Mouse (Mus musculus) hematopoietic stem cell, adult 5-6 weeks (primary cell): Measurements from ENCODE around the gene Pkmyt1. TPM values are rescaled to one million over a fixed set of nuclear protein-coding genes. Genes with fewer than 3 reads are reported as not detected.

Source experiments
- ATAC-seq, 2 experiments: fragments of 125-278 bp in 1 of 2; replicated peaks in 1 of 2; 2 replicates each; pipeline ENCODE4 v1.8.0; 2016 to 2017; ENCODE audit warnings: inconsistent platforms in 2 of 2, mild to moderate bottlenecking in 2 of 2, moderate number of reproducible peaks in 2 of 2, low read depth in 1 of 2, moderate TSS enrichment in 1 of 2; ENCODE audit not compliant: low FRiP score in 2 of 2, poor library complexity in 2 of 2, severe bottlenecking in 2 of 2, insufficient read depth in 1 of 2, low TSS enrichment in 1 of 2
- total RNA-seq: library from RNA; stranded (forward); fragments of 172-1452, 232-1000 nt; gene quantifications from 2 replicates; pipeline ENCODE4 v1.2.3, GENCODE M21; 2017

Pkmyt1 gene
- 13.9 and 14.3 TPM in 2 replicates for total RNA-seq

DNA sequence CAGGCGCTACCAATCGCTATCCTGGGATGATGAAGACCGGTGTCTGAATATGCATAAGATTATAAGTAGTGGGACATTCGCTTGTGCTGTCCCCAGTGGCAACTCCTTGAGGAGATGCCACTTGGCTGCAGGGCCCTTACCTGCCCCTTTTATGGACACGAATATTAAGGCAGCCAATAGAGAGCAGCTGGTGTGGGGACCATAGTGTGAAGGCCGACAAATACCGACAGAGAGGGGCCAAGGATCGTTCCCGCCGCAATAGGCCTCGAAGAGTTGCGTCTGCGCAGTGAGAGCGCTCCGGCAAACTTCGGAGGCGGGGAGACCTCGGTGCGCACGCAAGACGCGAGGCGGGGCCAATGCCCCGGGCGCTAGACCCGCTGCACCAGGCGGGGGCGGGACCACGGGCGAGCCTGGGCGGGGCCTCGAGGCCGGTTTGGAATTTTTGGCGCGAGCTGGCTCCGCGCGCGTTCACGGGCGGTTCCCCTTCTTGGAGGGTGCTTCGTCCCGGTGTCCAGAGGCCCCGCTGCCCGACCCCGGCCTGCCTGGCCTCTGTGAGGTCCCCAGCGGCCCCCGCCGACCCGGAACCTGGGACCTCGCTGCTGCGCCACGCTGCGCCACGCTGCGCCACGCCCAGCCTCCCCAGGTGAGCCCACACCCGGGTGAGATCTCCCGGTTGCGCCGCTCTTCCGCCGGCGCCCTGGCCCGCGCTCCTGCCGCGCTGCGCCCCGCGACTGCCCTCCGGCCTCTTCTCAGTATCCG lies at the start of gene Pkmyt1:
Gene Pkmyt1, plus strand, starts transcription at position 338 of the 759 bp plus-strand sequence.
- peak; percentile 87 to 88 for ATAC-seq

DNA sequence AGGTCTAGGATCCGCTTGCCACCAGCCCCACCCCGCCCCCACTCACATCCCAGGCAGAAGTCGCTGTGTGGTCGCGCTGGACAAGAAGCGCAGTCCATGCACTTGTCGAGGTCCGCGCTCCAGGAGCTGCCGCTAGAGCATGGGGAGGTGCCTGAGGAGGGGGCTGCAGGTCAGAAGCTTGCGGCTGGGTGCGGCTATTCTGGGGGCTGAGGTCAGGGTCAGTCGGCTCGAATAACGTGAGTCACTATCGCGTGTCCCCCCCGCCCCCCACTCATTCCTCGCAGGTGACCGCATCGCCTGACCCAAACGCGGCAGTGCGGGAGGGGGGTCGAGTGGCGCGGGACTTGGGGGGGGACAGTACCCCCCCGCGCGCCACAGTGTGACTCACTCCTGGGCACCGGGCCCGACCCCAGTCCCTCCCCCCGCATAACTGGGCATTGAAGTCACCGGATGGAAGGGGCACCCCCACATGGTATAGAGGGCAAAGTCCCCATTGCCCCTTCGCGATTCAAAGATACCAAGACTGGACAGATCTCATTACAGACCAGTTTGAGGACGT lies 49.6 kb upstream of the Pkmyt1 start:
- ATAC-seq = no peak

DNA sequence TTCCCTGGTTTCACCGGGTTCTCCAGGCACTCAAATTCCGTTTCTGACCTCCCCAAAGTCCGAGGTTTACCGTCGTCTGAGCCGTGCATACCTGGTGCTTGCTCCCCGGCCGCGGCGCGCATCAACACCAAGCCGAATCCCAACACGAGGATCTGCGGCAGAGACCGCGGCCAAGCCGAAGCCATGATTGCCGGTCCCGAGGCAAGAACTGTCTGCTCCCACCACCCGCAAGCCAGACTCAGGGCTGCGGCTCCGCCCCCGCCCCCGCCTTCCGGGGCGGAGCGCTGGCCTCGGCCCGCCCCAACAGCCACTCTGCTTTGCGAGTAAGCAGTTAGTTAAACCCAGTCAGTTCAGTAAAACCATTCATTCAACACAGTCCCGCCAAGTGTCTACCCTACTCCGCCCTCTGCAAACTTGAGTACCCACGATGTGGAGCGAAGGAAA lies 48.9 kb upstream of the Pkmyt1 start, which contains the start of gene Tnfrsf12a:
Gene Tnfrsf12a, minus strand, starts transcription at position 233 of the 444 bp plus-strand sequence.
- ATAC-seq = peak; percentile 26 to 50; a peak in 3 of 4 replicates

DNA sequence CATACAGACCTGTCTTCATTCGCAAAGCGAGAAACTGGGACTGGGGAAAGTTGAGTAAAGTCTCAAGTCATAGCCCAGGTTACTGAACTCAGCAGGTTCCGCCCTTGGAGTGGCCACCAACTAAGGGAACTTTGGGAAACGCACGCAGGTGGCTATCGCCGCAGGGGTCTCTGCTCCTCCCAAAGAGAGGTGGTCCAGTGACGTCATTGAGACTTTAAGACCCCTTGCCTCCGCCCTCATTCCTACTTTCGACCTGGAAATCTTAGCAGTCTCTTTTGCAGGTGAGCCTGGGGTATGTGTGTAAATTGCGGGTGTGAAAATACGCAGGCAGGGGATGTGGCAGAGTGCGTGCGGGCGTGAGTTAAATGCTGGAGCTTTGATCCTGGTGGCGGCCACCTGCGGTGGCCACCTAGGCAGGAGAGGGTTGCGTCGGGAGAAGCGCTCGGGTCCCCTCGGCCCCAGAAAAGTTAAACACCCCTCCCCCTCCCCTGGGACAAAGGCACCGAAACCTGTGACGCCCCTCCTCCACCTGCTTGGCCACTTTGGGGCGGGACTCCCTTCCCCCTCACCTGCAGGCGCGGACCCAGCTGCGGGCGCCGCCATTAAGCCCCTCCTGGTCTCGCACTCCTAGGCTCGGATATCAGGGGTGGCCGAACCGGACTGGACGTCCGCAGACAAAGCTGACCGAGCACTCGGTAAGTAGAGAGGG lies 46.9 kb upstream of the Pkmyt1 start, which contains the start of gene Cldn6:
Gene Cldn6, plus strand, starts transcription at position 123 of the 709 bp plus-strand sequence.
- ATAC-seq = no peak

DNA sequence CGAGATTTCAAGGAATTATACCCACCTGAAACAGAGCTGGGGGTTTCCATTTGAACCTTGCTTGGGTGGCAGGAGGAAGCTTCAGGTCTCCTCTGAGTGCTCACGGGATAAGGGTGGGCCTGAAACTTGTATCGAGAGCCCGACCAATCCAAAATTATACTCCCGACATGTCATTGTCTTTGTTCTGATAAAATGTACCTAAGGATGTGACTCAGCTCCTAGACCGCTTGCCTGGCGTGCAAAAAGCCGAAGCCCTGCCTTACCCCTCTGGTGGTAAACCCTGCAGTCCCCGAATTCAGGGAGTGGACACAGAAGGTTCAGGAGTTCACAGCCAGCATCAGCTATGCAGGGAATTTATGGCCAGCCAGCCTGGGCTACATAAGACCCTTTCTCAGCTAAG lies 45.8 kb upstream of the Pkmyt1 start:
- ATAC-seq = no peak

DNA sequence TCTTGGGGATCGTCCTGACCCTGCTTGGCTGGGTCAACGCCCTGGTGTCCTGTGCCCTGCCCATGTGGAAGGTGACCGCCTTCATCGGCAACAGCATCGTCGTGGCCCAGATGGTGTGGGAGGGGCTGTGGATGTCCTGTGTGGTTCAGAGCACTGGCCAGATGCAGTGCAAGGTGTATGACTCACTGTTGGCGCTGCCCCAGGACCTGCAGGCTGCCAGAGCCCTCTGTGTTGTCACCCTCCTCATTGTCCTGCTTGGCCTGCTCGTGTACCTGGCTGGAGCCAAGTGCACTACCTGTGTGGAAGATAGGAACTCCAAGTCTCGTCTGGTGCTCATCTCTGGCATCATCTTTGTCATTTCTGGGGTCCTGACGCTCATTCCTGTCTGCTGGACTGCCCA lies 45.0 kb upstream of the Pkmyt1 start:
- ATAC-seq = no peak

DNA sequence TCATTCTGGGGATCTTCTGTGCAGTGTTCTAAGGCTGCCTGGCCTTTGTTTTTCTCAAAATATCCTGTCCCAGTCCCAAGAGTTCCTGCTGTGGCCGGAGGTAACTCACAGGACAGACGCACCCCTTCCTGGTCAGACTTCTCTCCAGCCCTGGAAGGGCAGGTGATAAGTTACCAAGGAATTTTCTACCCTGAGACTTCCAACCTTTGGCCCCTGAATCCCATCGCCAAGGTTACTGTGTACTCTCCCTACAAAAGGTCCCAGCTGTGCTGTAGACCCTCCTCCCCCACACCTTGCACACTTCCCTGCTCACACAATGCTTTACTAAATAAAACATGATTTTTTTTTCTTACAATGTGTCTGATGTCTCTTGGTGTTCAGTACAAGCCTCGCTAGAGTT lies 44.0 kb upstream of the Pkmyt1 start:
- ATAC-seq = no peak

DNA sequence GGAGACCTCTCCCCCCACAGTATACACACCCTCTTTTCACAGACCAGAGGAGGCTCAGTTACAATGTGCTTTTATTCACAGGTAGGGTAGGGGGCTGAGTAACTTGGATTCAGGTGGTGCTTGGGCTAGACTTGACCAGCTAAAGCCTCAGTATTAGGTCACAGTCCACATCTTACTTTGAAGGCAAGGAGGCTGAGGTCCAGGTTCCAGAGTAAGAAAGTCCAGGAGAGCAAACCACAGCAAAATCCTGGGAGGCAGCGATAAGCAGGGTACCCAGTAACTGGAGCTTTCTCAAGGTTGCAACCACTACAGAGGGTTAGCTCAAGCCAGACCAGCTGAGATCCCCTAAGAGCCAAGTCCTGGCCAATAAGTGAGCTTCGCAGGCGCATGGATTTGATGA lies 43.6 kb upstream of the Pkmyt1 start:
- ATAC-seq = no peak

DNA sequence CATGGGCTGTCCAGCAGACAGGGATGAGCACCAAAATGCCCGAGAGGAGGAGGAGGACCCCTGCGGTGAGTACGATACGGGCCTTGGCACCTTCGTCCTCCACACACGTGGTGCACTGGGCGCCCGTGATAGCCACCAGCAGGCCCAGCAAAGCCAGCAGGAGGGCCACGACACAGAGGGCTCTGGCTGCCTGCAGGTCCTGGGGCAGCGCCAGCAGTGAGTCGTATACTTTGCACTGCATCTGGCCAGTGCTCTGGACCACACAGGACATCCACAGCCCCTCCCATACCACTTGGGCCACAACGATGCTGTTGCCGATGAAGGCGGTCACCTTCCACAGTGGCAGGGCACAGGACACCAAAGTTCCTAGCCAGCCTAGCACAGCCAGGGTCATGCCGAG lies 42.9 kb upstream of the Pkmyt1 start:
- no peak for ATAC-seq

DNA sequence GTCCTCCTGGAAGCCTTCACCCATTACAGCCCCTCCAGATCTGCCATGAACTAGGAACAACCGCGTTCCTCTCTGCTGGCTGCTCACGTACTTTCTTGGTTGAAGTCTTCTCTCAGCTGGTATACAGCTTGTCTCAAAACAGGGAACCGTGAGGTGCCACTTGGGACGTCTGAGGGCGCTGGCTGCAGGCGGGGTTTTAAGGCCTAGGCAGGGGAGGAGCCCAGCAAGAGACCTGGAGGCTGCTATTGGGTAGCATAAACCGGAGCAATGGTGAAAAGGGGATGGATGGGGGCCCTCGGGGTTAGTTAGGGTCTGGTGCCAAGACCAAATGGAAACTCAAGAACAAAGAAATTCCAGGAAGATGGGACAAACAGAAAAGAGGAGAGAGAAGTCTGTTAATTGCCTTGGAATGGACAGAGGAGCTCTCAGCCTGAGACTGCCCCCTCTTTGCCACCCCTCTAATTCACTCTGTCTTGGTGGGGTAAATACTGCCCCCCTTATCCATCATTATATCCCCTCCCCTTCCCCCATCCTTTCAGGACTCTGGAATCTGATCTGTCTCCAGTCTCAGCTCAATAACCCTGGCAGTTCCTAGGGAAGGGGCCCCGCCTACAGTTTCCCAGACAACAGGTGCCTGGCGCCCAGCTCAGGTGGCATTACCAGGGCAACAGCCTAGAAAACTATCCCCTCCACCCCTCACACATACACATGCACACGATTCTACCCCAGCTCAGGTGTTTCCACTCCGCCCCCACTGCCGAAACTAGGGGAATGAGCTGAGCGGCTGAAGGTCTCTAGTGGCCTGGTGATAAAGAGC lies 42.1 kb upstream of the Pkmyt1 start, which contains the start of gene Cldn9:
Gene Cldn9, minus strand, starts transcription at position 171 of the 817 bp plus-strand sequence.
- ATAC-seq = peak; percentile 54 to 65; a peak in 3 of 4 replicates

DNA sequence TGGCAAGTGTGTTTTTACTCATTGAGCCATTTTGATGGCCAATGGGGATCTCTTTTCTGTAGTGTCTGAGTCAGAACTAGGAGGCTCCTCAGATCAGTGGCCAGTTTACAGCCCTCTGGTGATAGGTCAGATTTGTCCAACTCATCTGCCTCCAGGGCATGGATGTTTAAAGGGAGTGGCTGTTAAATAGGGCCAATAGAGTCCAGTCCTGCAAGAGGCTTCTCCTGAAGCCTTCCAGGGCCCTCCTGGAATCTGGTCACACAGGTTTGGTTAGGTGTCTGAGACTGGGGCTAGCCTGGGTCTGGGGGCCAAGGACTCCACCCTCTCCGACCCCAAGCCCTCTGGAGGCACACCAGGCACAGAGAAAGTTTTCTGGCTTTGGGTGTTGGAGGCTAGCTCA lies 31.6 kb upstream of the Pkmyt1 start:
- ATAC-seq = no peak

DNA sequence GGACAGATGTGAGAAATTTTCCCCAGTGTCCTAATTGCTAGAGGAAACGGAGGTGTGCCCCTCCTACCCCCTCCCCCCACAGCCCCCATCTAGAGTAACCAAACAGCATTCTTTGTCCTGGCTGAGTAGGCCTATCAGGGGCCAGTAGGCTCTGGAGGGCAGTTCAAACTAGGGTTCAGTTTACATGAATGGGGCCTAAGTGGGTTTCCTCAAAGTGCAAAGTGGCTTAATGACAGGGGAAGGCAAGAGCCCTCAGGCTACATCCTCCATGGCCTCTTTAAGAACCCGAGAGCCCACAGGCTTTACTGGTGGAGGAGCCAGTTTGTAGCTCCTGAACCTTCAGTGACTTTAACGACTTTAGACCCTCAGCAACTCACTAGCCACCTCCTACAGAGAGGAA lies 30.3 kb upstream of the Pkmyt1 start:
- ATAC-seq = no peak

DNA sequence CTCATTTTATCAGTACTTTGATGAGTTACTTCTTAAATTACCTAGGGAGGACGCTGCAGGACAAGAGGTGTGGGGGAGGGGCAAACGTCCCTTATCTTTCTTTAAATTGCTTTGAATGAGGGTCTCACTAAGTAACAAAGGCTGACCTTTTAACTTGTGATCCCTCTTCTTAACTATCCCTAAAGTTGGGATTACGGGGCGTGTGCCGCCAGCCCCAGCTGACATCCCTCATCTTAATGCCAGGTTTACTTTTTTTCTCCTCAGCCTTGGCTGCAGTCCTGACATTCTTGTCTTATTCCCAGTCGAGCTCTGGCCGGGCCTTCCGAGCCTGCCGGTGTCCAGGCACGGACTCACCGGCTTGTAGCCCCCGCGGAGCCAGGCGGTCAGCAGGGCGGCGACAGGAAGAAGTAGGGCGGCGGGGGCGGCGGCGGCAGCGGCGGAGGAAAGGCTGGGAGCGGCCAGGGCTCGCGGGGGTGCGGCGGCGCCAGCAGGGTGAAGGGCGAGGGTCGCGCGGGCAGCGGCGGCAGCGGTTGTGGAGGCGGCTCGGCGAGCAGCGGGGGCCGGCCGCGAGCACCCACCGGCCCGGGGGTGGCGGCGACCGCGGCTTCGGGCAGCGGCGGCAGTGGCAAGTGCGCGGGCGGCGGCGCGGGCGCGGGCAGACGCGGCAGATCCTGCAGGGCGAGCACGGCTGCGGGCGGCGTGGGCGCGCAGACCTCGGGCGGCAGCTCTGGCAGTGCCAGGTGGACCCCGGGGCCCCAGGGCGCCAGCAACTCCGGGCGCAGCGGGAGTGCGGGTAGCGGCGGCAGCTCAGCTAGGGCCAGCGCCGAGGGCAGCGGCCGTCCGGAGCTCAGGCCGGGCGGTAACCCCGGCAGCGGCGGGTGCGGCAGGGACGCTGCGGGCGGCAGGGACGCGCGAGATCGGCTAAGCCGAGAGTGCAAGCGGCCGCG lies 26.7 kb upstream of the Pkmyt1 start:
- ATAC-seq = peak in 1 of 2 experiments; percentile 12; a peak in 1 of 4 replicates

DNA sequence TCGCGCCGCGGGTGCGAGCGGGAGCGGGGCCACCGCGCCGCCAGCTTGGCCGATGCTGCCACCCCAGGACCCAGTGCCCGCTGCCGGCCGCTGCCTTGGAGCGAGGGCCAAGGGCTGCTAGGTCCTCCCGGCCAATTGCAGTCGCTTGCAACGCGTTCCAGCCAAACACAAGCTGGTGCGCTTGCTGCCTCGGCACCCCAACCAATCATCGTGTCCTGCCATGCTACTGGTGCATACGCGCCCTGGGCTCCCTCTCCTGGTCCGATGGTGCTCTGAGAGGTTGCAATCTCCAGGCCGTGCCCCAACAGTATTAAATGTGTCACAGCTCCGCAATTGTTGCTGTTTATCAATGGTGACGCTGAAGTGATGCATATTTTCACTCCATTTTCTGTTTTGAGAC lies 26.1 kb upstream of the Pkmyt1 start:
- ATAC-seq = peak; percentile 100

DNA sequence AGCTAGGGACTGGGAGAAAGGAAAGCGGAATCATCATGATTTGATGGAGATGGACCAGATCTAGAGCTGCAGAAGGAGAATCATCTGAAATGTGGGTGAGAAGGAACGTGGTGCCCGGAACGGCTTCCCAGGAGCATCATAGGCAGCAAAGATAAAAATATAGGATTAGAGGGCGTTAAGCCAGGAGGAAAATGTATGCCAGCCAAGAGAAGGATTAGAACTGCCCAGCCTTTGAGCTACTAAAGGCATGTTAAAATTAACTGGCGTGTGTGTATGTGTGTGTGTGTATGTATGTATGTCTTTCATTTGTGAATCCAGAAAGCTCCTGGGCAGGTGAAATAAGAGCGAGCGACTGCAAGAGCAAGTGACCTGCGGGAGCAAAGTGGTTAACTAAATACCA lies 22.8 kb upstream of the Pkmyt1 start:
- no peak for ATAC-seq

DNA sequence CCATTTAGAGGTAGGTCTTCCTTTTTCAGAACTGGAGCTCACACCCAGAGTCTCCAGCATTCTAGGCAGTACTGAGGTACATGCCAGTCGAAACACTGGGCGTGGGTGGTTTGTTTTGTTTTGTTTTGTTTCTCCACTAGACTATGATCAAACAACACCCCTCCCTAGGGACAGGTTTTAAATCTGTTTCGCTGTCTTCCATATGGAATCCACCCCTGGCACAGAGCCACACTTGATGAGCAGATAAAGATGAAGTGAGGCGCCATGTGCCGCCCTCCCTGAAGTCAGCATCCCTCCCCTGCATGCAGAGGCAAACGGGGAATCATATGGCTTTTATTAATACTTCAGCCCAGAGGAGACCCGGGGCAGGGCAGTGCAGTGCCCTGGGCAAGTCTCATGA lies 21.4 kb upstream of the Pkmyt1 start:
- no peak for ATAC-seq
